Mouse (Mus musculus) embryonic fibroblast, embryonic 13.5 days (primary cell): ENCODE results near the gene Catsperz. TPM values are rescaled to one million over a fixed set of nuclear protein-coding genes. Genes with fewer than 3 reads are reported as not detected.

Source experiments
- H3K27ac ChIP-seq: 2 replicates; pipeline ENCODE4 v1.5.1; 2012; ENCODE audit warnings: low read length, control low read depth, inconsistent platforms; ENCODE audit not compliant: insufficient read depth
- H3K4me1 ChIP-seq: 2 replicates; pipeline ENCODE4 v1.6.1; 2011; ENCODE audit warnings: low read length; ENCODE audit not compliant: control insufficient read depth, insufficient read depth
- H3K4me3 ChIP-seq: 2 replicates; pipeline ENCODE4 v1.5.1; 2011; ENCODE audit warnings: mild to moderate bottlenecking, control low read depth, low read length; ENCODE audit not compliant: insufficient read depth
- CTCF ChIP-seq: IDR thresholded peaks from 2 replicates; pipeline ENCODE4 v1.5.1; 2011; ENCODE audit warnings: mild to moderate bottlenecking, control low read depth, low read length, moderate library complexity, borderline replicate concordance; ENCODE audit not compliant: insufficient read depth
- POLR2A ChIP-seq: IDR thresholded peaks from 2 replicates; pipeline ENCODE4 v1.6.1; 2011; ENCODE audit warnings: low read depth, mild to moderate bottlenecking, control low read depth, low read length, moderate library complexity
- polyA plus RNA-seq: library from polyadenylated mRNA; stranded (reverse); fragments of >200 nt; gene quantifications from 2 replicates; pipeline ENCODE4 v1.2.4, GENCODE M21; 2011; ENCODE audit warnings: low read depth; ENCODE audit not compliant: missing spikeins, insufficient read length

Catsperz gene
- polyA plus RNA-seq, 1 experiment, result not detected

DNA sequence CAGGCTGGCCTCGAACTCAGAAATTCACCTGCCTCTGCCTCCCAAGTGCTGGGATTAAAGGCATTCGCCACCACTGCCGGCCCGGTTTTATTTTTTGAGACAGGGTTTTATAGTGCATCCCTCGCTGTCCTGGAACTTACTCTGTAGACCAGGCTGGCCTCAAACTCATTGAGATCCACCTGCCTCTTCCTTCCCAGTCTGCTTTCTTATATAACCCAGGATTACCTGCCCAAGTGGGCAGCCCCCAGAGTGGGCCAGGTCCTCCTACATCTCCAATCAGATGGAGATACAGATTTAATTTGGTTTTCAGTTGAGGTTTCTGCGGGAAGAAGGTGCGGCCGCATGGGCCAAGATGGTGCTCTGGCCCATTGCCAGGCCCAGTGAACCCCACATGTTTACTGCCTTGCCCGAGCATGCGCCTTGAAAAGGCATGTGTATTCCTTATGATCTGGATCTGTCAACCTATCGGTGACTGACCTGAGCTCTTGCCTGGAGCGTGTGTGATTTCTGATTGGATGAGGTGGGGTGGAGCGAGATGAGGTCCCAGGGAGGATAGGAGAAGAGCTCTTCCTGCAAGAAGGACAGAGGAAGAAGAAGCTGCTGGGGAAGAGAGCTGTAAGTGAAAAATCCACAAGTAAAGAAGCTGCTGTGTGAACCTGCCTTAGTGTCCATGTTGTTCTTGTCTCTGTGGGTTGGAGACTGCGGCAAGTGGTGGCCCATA is 31.3 kb downstream of the Catsperz start:
- no peak overlapping the region for H3K4me3 ChIP-seq
- TF ChIP-seq CTCF (no peak), POLR2A (no peak)

DNA sequence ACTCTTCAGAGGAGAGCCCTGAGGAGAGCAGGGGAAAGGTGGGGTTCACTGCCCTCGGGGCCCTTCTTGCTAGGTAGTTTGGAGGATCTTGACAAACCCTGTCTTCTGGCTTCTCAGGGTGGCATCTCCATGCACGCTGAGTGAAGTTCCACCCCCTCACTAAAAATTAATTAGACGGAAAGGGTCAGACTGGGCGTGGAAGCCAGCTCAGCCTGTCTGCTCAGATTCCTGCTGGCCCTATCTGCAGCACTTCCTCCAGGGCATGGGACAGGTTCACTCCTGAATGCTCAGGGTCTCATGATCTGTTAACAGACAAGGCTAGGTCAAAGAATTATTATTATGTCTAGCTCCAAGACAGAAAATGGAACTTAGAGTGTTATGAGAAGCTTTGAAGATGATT is 32.7 kb downstream of the Catsperz start:
- no peak overlapping the region for H3K27ac ChIP-seq
- H3K4me3 ChIP-seq, result no peak overlapping the region
- no peaks in the 10 kb centered on the region for H3K4me1 ChIP-seq
- TF ChIP-seq CTCF (no peak), POLR2A (no peak)

More for the DNA sequence above, 31.3 kb downstream of the Catsperz start:
- Histone ChIP-seq H3K4me1 (no peaks in the 10 kb centered on the region), H3K27ac (no peak overlapping the region)

DNA sequence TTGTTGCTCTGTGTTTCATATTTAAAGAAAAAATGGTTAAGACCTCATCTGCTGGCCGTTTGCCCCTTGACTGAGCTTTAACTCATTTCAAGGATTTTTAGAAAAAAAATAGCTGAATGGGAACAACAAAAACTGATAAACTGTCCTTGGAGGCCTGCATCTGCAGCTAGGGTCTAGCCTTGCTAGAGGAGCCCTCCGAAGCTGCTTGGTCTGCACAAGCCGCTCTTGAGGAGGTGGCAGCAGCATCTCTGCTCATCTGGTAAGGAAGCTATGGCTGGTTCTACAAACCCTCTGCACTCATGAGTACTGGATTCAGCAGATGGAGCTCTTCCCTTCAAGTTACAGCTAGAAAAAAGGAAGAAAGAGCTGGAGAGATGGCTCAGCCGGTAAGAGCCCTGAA is 47.2 kb downstream of the Catsperz start:
- Histone ChIP-seq H3K4me1 (peaks cover 10% of the 10 kb centered on the region), H3K4me3 (no peak overlapping the region), H3K27ac (no peak overlapping the region)
- TF ChIP-seq CTCF (no peak), POLR2A (no peak)

DNA sequence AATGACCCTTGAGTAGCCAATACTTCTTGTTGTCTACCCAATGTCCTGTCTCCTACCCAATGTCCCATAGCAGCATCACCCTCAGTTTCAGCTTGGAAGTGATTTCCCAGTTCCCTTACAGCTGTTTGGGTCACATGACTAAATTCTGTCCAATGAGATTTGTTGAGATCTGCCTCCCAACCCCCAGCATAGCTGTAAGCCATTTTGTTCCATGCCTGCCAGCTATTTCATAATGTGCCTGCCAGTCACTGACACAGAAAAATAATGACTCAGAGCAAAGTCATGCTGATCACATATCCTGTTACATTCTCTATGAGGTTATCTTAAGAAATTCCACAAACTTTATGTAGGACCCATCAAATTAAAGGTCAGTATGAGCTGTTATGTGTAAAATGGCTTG is 48.4 kb downstream of the Catsperz start:
- peaks cover 10% of the 10 kb centered on the region for H3K4me1 ChIP-seq
- no peak overlapping the region for H3K4me3 ChIP-seq
- peak overlapping the region; percentile 7; the same call in 1 of the 2 replicates for H3K27ac ChIP-seq
- TF ChIP-seq CTCF (no peak), POLR2A (no peak)

DNA sequence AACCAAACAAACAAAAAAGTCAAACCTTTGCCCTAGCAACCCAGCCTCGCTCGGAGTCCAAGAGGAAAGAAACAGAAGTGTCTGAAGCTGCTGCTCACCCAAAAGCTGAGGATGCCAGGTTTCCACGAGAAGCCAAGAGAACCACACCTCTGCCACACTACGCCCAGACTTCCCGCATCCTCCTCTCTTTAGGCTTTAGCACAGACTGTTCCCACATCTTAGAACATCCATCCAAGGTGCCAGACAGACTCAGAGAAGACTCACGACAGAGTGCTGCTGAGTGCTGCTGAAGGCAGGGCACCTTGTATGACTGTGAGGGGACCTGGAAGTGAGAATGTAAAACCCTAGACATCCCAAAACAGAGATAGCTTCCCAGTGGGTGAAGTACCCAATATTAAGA is 49.3 kb downstream of the Catsperz start:
- TF ChIP-seq CTCF (no peak), POLR2A (no peak)
- no peak overlapping the region for H3K27ac ChIP-seq
- peaks cover 10% of the 10 kb centered on the region for H3K4me1 ChIP-seq
- no peak overlapping the region for H3K4me3 ChIP-seq

DNA sequence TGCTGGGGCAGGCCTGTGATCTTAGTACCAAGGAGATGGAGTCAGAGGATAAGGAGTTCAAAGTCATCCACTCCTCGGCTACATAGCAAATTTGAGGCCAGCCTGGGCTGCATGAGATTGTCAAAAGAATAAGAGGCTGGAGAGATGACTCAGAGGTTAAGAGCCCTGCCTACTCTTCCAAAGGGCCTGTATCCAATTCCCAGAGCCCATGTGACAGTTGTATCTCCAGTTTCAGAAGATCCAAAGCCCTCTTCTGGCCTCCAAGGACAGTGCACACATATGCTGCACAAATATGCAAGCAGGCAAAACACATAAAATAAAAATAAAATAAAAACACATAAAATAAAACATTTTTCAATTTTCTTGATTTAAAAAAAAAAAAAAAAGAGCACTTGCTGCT is 50.9 kb downstream of the Catsperz start:
- no peak overlapping the region for H3K27ac ChIP-seq
- peaks cover 10% of the 10 kb centered on the region for H3K4me1 ChIP-seq
- no peak overlapping the region for H3K4me3 ChIP-seq
- TF ChIP-seq CTCF (no peak), POLR2A (no peak)

DNA sequence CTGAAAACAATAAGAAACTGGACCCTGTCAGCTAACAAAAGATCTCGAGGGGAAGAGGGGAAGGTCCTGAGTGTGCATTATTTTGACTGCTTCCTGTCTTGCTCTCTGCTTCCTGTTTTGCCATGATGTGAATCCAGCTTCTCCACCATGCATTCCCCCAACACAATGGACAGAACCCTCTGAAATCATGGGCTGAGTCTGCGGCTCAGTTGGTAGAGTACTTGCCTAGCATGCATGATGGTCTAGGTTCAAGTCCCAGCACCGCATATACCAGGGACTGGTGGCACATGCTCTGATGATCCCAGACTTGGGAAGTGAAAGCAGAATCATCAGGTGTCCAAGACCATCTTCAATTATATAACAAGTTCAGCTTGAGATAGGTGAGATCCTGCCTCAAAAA is 52.5 kb downstream of the Catsperz start:
- Histone ChIP-seq H3K4me3 (no peak overlapping the region), H3K4me1 (peaks cover 10% of the 10 kb centered on the region), H3K27ac (no peak overlapping the region)
- TF ChIP-seq CTCF, result no peak
- no peak for TF ChIP-seq POLR2A

Other genes starting within 250 kb of the Catsperz start
- 32.6 and 36.8 TPM in 2 replicates for gene Rps6ka4, start 84.7 kb downstream of the Catsperz start, polyA plus RNA-seq
- gene Ccdc88b, start 67.2 kb downstream of the Catsperz start, polyA plus RNA-seq, result 0.18 TPM in 1 of 2 replicates, not detected in the other
- gene Trmt112, start 15.7 kb downstream of the Catsperz start, polyA plus RNA-seq, result 61.4 and 74.9 TPM in 2 replicates
- 161 and 235 TPM in 2 replicates for gene Prdx5, start 15.3 kb downstream of the Catsperz start, polyA plus RNA-seq
- 18.6 and 19.7 TPM in 2 replicates for gene Esrra, start 3.6 kb downstream of the Catsperz start, polyA plus RNA-seq
- gene Kcnk4, start 9.1 kb upstream of the Catsperz start, polyA plus RNA-seq, result not detected in 2 replicates
- 31.0 and 40.3 TPM in 2 replicates for gene Bad, start 16.5 kb upstream of the Catsperz start, polyA plus RNA-seq
- gene Gpr137, start 17.1 kb upstream of the Catsperz start, polyA plus RNA-seq, result 26.5 and 26.7 TPM in 2 replicates
- 161 and 202 TPM in 2 replicates for gene Ppp1r14b, start 49.6 kb upstream of the Catsperz start, polyA plus RNA-seq
- 56.2 and 69.3 TPM in 2 replicates for gene Plcb3, start 51.1 kb upstream of the Catsperz start, polyA plus RNA-seq
- 35.9 and 37.0 TPM in 2 replicates for gene Fkbp2, start 55.1 kb upstream of the Catsperz start, polyA plus RNA-seq
- 24.5 and 29.6 TPM in 2 replicates for gene Vegfb, start 62.3 kb upstream of the Catsperz start, polyA plus RNA-seq
- gene Dnajc4, start 67.2 kb upstream of the Catsperz start, polyA plus RNA-seq, result 15.0 and 22.2 TPM in 2 replicates
- gene Nudt22, start 70.7 kb upstream of the Catsperz start, polyA plus RNA-seq, result 11.4 and 16.9 TPM in 2 replicates
- 4.4 and 5.1 TPM in 2 replicates for gene Trpt1, start 70.8 kb upstream of the Catsperz start, polyA plus RNA-seq
- 0.35 and 1.3 TPM in 2 replicates for gene Fermt3, start 94.1 kb upstream of the Catsperz start, polyA plus RNA-seq
- gene Stip1, start 114.6 kb upstream of the Catsperz start, polyA plus RNA-seq, result 192 and 195 TPM in 2 replicates
- gene Macrod1, start 131.4 kb upstream of the Catsperz start, polyA plus RNA-seq, result 3.6 and 5.2 TPM in 2 replicates
- gene Flrt1, start 180.3 kb upstream of the Catsperz start, polyA plus RNA-seq, result 5.3 and 6.4 TPM in 2 replicates